Mouse (Mus musculus) right cerebral cortex, postnatal 25 days (tissue): ENCODE results near the gene Gtpbp6.
A peak's percentile ranks its signal among the peaks of the same experiment; 100 is the strongest.
"Not testable (repeated sequence)": the region's sequence is repeated elsewhere in the genome, so short reads cannot be mapped to it uniquely, and the experiment has no call there.

ENCODE experiments used
- DNase-seq: peaks from one replicate; pipeline ENCODE4 v3.0.0; 2022

Gene Gtpbp6

GRCm38 (mm10) chr5:110099656-110100580, 8.1 kb downstream of the Gtpbp6 start, which contains the start of gene Plcxd1:
Gene Plcxd1 (plus strand): TSS chr5:110099969.
- DNase-seq, result no peak

DNA sequence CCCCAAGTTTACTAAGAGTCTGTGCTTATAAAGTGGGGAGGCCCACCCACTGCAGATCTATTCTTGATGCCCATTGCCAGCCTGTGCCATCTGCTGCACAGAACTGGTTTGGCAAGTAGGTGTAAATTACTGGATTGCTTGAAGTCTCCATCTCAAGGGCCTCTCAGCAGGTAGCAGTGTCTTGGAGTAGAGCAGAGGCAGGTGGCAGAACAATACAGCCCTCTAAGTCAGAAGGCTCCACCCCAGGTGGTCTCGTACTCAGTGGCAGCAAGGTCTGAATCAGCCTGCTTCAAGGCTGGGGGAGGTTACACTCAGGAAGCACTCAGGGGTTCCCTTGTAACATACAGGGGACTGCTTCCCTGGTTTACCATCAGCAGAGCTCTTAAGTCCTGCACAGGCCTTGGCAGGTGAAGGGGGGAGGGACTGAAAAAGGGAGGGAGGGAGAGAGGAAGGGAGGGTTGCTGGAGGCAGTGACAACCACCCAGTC, 9.0 kb downstream of the Gtpbp6 start:
- peak; percentile 57 for DNase-seq

GRCm38 (mm10) chr5:110094847-110095213, 13.2 kb downstream of the Gtpbp6 start:
- no peak for DNase-seq

DNA sequence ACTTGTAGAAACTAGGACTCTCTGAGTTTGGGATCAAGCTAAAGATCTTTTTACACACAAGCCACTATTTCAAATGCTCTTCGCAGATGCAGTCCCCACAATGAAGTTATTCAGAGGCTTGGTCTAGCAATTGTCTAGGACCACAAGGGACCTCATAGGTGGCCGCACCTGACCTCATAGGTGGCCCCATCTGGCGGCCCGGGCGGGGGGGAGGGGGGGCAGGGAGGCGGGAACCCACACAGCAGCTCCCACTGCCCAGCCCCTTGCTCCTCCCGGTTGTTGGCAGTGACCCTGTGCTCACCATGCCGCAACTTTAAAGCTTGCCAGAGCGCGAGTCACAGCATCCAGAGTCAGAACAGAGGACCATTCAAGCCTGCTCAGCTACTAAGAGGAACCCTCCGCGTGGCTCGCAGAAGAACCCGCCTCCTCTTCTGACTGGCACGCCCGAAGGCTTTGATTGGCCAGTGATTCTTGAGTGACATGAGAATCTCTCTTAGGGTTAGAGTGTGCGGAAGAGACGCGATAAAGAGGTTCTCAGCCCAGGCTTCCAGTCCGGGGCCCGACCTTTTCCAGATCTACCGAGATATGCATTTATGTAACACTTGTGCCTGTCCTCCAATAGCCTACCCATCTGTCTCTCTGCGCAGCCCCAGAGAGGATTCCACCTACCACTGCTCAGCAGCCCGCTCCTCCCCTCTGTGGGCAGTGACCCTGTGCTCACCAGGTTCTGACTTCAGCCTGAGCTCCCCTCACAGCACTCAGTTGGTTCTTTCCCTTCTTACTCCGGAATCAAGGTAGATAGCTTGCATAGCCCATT, 13.8 kb downstream of the Gtpbp6 start, which contains the start of gene Gm35315:
Gene Gm35315 (minus strand): TSS at position 391 of the 817 bp plus-strand sequence.
- peak; percentile 85 for DNase-seq

DNA sequence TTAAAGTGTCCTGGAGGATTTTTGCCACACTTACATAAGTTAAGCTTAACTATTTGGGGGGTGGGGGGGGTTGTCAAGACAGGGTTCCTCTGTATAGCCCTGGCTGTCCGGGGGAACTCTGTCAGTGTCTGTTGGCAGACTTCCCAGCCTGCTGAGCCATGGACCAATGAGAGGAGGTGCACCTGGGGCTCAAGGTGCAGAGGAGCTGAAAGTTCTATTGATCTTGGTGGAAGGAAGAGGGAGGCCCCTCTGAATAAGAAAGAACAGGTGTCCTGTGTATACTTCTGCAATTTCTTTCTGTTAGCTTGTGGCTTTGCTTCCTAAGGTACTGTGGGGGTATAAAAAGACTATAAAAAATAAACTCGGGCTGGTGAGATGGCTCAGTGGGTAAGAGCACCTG, 16.5 kb downstream of the Gtpbp6 start:
- no peak for DNase-seq

GRCm38 (mm10) chr5:110086161-110086866, 21.7 kb downstream of the Gtpbp6 start:
- no peak for DNase-seq

- no peak for DNase-seq
Observed at GRCm38 (mm10) chr5:110082961-110083360, 25.0 kb downstream of the Gtpbp6 start.

DNA sequence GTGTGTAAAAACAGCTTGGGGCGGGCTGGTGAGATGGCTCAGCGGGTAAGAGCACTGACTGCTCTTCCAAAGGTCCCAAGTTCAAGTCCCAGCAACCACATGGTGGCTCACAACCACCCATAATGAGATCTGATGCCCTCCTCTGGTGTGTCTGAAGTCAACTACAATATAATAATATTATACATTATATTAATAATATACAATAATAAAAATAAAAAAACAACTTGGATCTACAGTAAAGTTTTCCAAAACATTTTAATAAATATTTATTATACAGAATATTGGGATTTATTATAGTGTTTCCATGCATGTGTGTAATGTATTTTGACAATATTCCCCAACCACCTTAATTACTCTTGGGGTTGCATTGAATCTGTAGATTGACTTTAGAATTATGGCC, 35.6 kb downstream of the Gtpbp6 start, which contains the start of gene Gm17655:
Gene Gm17655 (minus strand): TSS at position 101 of the 400 bp plus-strand sequence.
- DNase-seq, result not testable (repeated sequence)

DNA sequence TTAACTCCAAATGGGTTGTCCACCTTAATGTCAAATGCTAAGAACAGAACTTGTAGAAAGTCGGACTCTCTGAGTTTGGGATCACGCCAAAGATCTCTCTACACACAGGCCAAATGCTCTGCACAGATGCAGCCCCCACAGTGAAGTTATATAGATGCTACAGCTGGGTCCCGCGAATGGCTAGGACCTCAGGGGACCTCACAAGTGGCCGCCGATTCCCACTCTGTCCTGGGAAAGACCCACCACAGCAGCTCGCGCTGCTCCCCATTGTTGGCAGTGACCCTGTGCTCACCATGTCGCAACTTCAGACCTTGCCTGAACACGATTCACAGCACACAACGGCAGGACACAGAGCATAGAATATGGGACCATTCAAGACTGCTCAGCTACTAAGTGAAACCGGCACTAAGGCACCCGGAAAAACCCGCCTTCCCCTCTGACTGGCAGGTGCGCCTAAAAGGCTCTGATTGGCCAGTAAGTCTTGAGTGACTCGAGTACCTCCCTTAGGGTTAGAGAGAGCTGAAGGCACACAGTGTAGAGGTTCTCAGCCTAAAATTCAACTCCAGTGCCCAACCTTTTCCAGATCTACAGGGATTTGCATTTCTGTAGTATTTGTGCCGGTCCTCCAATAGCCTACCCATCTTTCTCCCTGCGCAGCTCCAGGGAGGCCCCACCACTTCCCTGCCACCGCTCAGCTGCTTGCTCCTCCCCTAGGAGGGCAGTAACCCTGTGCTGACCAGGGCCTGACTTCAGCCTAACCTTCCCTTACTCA, 50.2 kb downstream of the Gtpbp6 start:
- DNase-seq, result peak; percentile 85
